Mouse (Mus musculus) forebrain, embryonic 11.5 days (tissue): Measurements from ENCODE around the gene Col4a6. TPM values are rescaled to one million over a fixed set of nuclear protein-coding genes. Genes with fewer than 3 reads are reported as not detected.

Source experiments
- ATAC-seq: fragments of 200-750 bp; cut with Nextera tagmentation; replicated peaks from 2 replicates; pipeline ENCODE4 v1.8.0; 2017; ENCODE audit warnings: moderate TSS enrichment; ENCODE audit not compliant: low FRiP score
- DNase-seq: peaks from one replicate; pipeline ENCODE4 v3.0.0-alpha.2; 2017; ENCODE audit warnings: low spot score
- H3K27ac ChIP-seq: fragments of 300-500 bp; sonication (generic); 2 replicates; pipeline ENCODE4 v1.5.1; 2014; ENCODE audit warnings: low read depth, low read length
- H3K27me3 ChIP-seq: fragments of 300-500 bp; sonication (generic); 2 replicates; pipeline ENCODE4 v1.6.1; 2014; ENCODE audit warnings: mild to moderate bottlenecking, low read length, mixed read lengths; ENCODE audit not compliant: control insufficient read depth, insufficient read depth
- H3K36me3 ChIP-seq: fragments of 300-500 bp; sonication (generic); 2 replicates; pipeline ENCODE4 v1.6.1; 2014; ENCODE audit warnings: mild to moderate bottlenecking, low read length, moderate library complexity, mixed read lengths; ENCODE audit not compliant: control insufficient read depth, insufficient read depth
- H3K4me1 ChIP-seq: fragments of 300-500 bp; sonication (generic); replicated peaks from 2 replicates; pipeline ENCODE4 v1.6.1; 2014; ENCODE audit warnings: low read length, mixed read lengths; ENCODE audit not compliant: control insufficient read depth, insufficient read depth
- H3K4me2 ChIP-seq: fragments of 300-500 bp; sonication (generic); 2 replicates; pipeline ENCODE4 v1.6.1; 2014; ENCODE audit warnings: low read depth, mild to moderate bottlenecking, low read length, moderate library complexity, mixed read lengths; ENCODE audit not compliant: severe bottlenecking
- H3K4me3 ChIP-seq: fragments of 300-500 bp; sonication (generic); 2 replicates; pipeline ENCODE4 v1.5.1; 2014; ENCODE audit warnings: low read depth, low read length
- H3K9ac ChIP-seq: fragments of 300-500 bp; sonication (generic); 2 replicates; pipeline ENCODE4 v1.6.1; 2014; ENCODE audit warnings: low read length
- H3K9me3 ChIP-seq: fragments of 300-500 bp; sonication (generic); 2 replicates; pipeline ENCODE4 v1.6.1; 2016; ENCODE audit warnings: low read length, mixed read lengths; ENCODE audit not compliant: control insufficient read depth
- WGBS: fragments of 180-500 bp; shearing (Covaris S2); extraction: QIAGEN DNeasy Blood & Tissue Kit; methylation state at CpG from one replicate; pipeline ENCODE4 v1.1.7; 2014; 5-methylcytosine and 5-hydroxymethylcytosine counted together
- polyA plus RNA-seq: library from polyadenylated mRNA; unstranded; fragments of >200 nt; fragmentation: Nextera tagmentation; extraction: Ambion mirVana; gene quantifications from 2 replicates; pipeline ENCODE4 v1.2.1, GENCODE M21; 2014

Col4a6 gene
- polyA plus RNA-seq, 1 experiment from 2014 or later, result 1.4 TPM

- no peak overlapping the region for H3K4me3 ChIP-seq
- H3K36me3 ChIP-seq, result no peaks in the 10 kb centered on the region
- H3K9ac ChIP-seq, result no peak overlapping the region
- no peak overlapping the region for H3K4me2 ChIP-seq
- DNase-seq (no peak), ATAC-seq (no peak)
- no peak overlapping the region for H3K27ac ChIP-seq
- H3K9me3 ChIP-seq, result no peaks in the 10 kb centered on the region
- no peaks in the 10 kb centered on the region for H3K4me1 ChIP-seq
- H3K27me3 ChIP-seq, result peaks cover 10% of the 10 kb centered on the region
Measured at GRCm38 (mm10) chrX:141151182-141151581, 322.7 kb downstream of the Col4a6 start.

GRCm38 (mm10) chrX:141150290-141150689 is 323.6 kb downstream of the Col4a6 start:
- Histone ChIP-seq H3K36me3 (no peaks in the 10 kb centered on the region), H3K9me3 (no peaks in the 10 kb centered on the region), H3K27ac (no peak overlapping the region), H3K4me1 (no peaks in the 10 kb centered on the region), H3K27me3 (peaks cover 10% of the 10 kb centered on the region), H3K4me2 (no peak overlapping the region), H3K4me3 (no peak overlapping the region), H3K9ac (no peak overlapping the region)
- ATAC-seq (0 out of 2 replicates have a peak, but pooled peaks have one; percentile 42), DNase-seq (no peak)

DNA sequence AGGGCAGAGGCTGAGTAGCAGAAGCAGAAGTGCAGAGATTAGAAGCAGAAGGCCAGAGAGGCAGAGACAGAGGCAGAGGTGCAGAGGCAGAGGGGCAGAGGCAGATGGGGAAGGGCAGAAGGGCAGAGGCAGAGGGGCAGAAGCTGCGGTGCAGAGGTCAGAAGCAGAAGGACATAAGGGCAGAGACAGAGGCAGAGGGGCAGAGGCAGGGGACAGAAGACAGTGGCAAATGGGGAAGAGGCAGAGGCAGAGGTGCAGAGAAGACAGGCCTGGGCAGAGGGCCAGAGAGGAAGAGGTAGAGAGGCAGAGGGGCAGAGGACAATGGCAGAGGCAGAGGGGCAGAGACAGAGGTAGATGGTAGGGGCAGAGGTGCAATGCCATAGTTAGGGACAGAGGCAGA is 324.2 kb downstream of the Col4a6 start:
- 80% methylated on average over 1 of the region's 1 CpGs for WGBS
- no peak overlapping the region for H3K4me3 ChIP-seq
- no peak overlapping the region for H3K9ac ChIP-seq
- H3K9me3 ChIP-seq, result no peaks in the 10 kb centered on the region
- H3K27ac ChIP-seq, result no peak overlapping the region
- peaks cover 10% of the 10 kb centered on the region for H3K27me3 ChIP-seq
- DNase-seq (no peak), ATAC-seq (no peak)
- no peaks in the 10 kb centered on the region for H3K4me1 ChIP-seq
- no peaks in the 10 kb centered on the region for H3K36me3 ChIP-seq
- H3K4me2 ChIP-seq, result no peak overlapping the region

Other genes with a start within 250 kb of the Col4a6 start
- gene Col4a5, start 1.3 kb upstream of the Col4a6 start, polyA plus RNA-seq, result 11.0 and 13.4 TPM in 2 replicates